Mouse (Mus musculus) spleen, adult 2 months (tissue): ENCODE results near the gene Jarid2. TPM values are rescaled to one million over a fixed set of nuclear protein-coding genes. Genes with fewer than 3 reads are reported as not detected.

Experiments used
- DNase-seq, 2 experiments: peaks; one replicate each; pipeline versions ENCODE4 v3.0.0 to v3.0.0-alpha.2; 2012 to 2021; ENCODE audit warnings: low spot score in 2 of 2, low read depth in 1 of 2
- H3K27ac ChIP-seq: fragments of 200-500 bp; 2 replicates; pipeline ENCODE4 v1.5.1; 2012; ENCODE audit warnings: low read length, inconsistent platforms; ENCODE audit not compliant: insufficient read depth
- H3K27me3 ChIP-seq: fragments of 200-500 bp; 2 replicates; pipeline ENCODE4 v1.6.1; 2012; ENCODE audit warnings: mild to moderate bottlenecking, moderate library complexity, low read length, inconsistent platforms; ENCODE audit not compliant: control insufficient read depth, insufficient read depth
- H3K36me3 ChIP-seq: fragments of 200-500 bp; 2 replicates; pipeline ENCODE4 v1.6.1; 2012; ENCODE audit warnings: mild to moderate bottlenecking, low read length, inconsistent platforms; ENCODE audit not compliant: control insufficient read depth, insufficient read depth
- H3K4me1 ChIP-seq: fragments of 200-500 bp; 2 replicates; pipeline ENCODE4 v1.6.1; 2011; ENCODE audit warnings: inconsistent platforms; ENCODE audit not compliant: control insufficient read depth, insufficient read depth, insufficient read length
- H3K4me3 ChIP-seq: fragments of 200-500 bp; 2 replicates; pipeline ENCODE4 v1.5.1; 2011; ENCODE audit warnings: mild to moderate bottlenecking, inconsistent platforms; ENCODE audit not compliant: insufficient read depth, insufficient read length; ENCODE audit errors: extremely low read depth
- CTCF ChIP-seq: fragments of 200-500 bp; IDR thresholded peaks from 2 replicates; pipeline ENCODE4 v1.5.1; 2011; ENCODE audit warnings: mild to moderate bottlenecking, inconsistent platforms; ENCODE audit not compliant: insufficient read depth, insufficient read length, insufficient replicate concordance; ENCODE audit errors: extremely low read depth
- POLR2A ChIP-seq: fragments of 200-500 bp; IDR thresholded peaks from 2 replicates; pipeline ENCODE4 v1.6.1; 2011; ENCODE audit warnings: low read depth, low read length, inconsistent platforms
- WGBS: fragments of 180-500 bp; shearing (Covaris S2); methylation state at CpG from one replicate; pipeline ENCODE4 v1.1.7; 2018; 5-methylcytosine and 5-hydroxymethylcytosine counted together
- polyA plus RNA-seq: library from polyadenylated mRNA; depleted of rRNA; stranded (reverse); fragments of >200 nt; gene quantifications from 2 replicates; pipeline ENCODE4 v1.2.3, GENCODE M21; 2012

Jarid2 gene
- polyA plus RNA-seq, 1 experiment = 10.9 TPM

DNA sequence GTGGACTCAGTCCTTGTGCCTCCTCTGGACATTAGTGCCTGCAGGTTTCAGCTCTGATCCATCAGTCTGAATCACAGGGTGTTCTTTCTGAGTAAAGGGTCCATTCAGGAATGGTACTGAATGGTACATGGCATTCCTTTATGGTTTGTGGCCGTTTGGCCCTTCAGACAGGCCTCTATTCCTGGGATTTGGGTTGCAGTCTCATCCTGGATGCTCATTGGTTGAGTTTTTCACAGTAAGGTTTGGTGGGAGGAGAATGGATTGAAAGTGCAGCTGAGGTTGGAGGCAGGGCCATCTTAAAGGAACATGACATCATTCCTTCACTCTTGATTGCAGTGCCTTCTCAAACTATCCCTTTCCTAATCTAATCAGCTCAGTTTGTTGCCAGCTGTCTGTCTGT is 179.5 kb downstream of the Jarid2 start:
- no peak overlapping the region for H3K27ac ChIP-seq
- DNase-seq = no peak
- no peaks in the 10 kb centered on the region for H3K27me3 ChIP-seq
- H3K4me1 ChIP-seq = no peaks in the 10 kb centered on the region
- WGBS = 88% methylated on average over 1 of the region's 1 CpGs
- H3K4me3 ChIP-seq = no peak overlapping the region
- peaks cover 42% of the 10 kb centered on the region for H3K36me3 ChIP-seq
- TF ChIP-seq CTCF = no peak
- no peak for TF ChIP-seq POLR2A

DNA sequence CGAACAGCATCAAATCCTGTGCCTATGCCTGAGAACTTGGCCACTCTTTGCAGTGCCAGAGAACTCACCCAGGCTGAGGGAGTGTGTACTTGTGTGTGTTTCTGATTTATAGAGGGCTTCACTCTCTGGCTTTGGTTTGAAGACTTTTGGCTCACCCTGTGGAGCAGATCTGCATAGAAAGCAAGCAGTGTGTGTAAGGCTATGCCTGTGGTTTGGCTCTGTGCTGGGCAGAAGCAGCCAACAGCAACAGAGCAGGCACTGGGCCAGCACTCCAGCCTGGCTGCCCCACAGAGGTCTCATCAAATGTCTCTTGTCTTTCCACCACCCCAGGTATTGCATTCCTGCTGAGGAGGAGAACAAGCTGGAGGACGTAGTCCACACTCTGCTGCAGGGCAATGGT is 183.6 kb downstream of the Jarid2 start:
- Histone ChIP-seq H3K27me3 (no peaks in the 10 kb centered on the region), H3K4me1 (no peaks in the 10 kb centered on the region), H3K27ac (no peak overlapping the region), H3K36me3 (peaks cover 42% of the 10 kb centered on the region), H3K4me3 (no peak overlapping the region)
- WGBS = 98% methylated on average over 2 of the region's 2 CpGs
- DNase-seq = no peak
- TF ChIP-seq CTCF = no peak
- TF ChIP-seq POLR2A = no peak

DNA sequence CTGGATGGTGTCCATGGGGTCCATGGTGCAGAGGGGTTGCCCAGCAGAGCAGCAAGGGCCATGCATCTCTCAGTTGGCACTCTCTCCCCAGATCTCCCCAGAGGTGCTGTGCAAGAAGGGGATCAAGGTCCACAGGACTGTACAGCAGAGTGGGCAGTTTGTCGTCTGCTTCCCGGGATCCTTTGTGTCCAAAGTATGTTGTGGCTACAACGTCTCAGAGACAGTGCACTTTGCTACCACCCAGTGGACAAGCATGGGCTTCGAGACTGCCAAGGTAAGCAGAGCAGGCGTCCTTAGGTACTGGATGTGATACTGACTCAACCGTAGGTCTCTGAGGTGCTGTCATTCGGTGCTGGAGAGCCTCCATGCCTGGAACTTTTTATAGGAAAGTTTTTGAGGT is 184.3 kb downstream of the Jarid2 start:
- H3K36me3 ChIP-seq = peaks cover 46% of the 10 kb centered on the region
- no peak overlapping the region for H3K4me3 ChIP-seq
- TF ChIP-seq CTCF = no peak
- TF ChIP-seq POLR2A = no peak
- WGBS = 88% methylated on average over 7 of the region's 7 CpGs
- H3K27me3 ChIP-seq = no peaks in the 10 kb centered on the region
- H3K4me1 ChIP-seq = no peaks in the 10 kb centered on the region
- no peak overlapping the region for H3K27ac ChIP-seq
- no peak for DNase-seq

DNA sequence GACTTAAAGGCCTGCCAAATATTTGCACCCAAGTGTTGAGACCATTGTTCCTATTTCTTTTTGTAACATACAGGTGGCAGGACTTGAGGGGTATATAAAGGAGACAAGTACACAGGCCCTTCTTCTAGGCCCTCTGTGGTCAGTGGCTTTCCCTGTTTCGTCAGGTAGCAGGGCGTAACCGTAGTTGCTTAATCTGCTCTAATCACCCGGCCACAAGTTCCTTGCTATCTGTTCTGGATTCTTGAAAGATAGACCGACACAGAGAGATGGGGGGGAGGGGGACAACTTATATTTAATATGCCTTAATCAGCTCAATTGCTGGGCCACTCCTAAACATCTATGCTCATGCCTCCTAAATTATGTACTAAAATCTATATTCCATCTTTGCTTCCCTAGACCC is 186.1 kb downstream of the Jarid2 start:
- WGBS = 80% methylated on average over 5 of the region's 5 CpGs
- no peak for DNase-seq
- H3K27ac ChIP-seq = no peak overlapping the region
- TF ChIP-seq POLR2A (no peak), CTCF (no peak)
- peaks cover 52% of the 10 kb centered on the region for H3K36me3 ChIP-seq
- H3K27me3 ChIP-seq = no peaks in the 10 kb centered on the region
- no peaks in the 10 kb centered on the region for H3K4me1 ChIP-seq
- no peak overlapping the region for H3K4me3 ChIP-seq

DNA sequence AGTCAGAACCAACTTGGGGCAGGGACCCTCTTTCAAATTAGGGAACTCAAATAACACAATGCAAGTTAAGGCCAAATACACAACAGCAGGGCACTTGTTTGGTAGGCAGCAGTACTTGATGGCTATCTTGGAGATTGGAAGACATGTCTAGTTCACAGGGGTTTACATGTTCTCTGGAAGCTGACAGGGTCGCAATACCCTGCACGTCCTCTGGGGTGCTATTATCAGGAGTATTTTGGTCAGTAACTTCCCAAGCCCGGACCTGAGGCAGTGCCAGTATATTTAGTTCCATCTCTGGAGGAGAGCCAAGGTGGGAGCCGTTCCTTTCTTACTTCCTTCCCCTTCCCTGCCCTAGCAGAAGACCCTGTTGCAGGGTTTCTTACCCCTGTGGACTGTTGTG is 186.7 kb downstream of the Jarid2 start:
- H3K4me1 ChIP-seq = no peaks in the 10 kb centered on the region
- H3K27ac ChIP-seq = no peak overlapping the region
- no peak for TF ChIP-seq CTCF
- TF ChIP-seq POLR2A = no peak
- H3K4me3 ChIP-seq = no peak overlapping the region
- peaks cover 47% of the 10 kb centered on the region for H3K36me3 ChIP-seq
- no peak for DNase-seq
- 61% methylated on average over 4 of the region's 4 CpGs for WGBS
- H3K27me3 ChIP-seq = no peaks in the 10 kb centered on the region

DNA sequence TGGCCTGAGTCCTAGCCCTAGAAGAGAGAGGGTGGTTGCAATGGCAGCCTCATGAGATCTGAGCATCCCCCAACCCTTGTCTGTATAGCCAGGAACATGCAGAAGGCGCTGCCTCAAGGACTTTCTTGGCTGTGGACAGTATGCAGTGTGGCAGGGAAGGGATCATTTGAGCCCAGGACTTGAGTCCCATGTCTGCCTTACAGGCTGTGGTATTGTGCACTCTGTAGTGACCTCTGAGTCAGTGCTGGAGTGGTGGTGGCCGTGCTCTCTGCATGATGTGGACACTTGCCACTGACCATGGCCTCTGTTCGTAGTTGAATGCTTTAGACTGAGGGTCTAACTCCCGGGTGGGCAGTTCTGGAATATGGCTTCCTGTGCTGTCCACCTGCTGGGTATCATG is 187.9 kb downstream of the Jarid2 start:
- TF ChIP-seq CTCF = no peak
- TF ChIP-seq POLR2A = no peak
- no peak overlapping the region for H3K27ac ChIP-seq
- no peaks in the 10 kb centered on the region for H3K4me1 ChIP-seq
- H3K27me3 ChIP-seq = no peaks in the 10 kb centered on the region
- H3K4me3 ChIP-seq = no peak overlapping the region
- H3K36me3 ChIP-seq = peaks cover 50% of the 10 kb centered on the region
- DNase-seq = no peak
- 95% methylated on average over 4 of the region's 4 CpGs for WGBS

DNA sequence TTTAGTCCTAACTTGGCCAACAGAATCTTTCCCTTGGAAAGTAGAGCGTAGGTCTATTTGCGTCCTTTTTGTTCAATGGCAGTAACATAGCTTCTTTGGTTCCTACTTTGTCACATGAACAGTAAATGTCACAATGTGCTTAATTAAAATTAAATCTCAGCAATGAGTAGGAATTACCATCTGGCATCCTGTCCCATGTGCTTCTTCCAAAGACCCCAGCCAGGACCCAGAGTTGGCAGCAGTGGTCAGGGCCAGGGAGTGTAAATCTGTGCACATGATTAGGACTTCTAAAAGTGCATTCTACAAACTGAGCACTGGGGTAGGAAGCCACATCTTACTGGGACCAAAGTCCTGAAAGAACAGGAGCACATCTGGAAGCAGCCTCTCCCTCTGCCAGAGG is 189.0 kb downstream of the Jarid2 start:
- over 99% methylated on average over 2 of the region's 2 CpGs for WGBS
- TF ChIP-seq POLR2A (no peak), CTCF (no peak)
- DNase-seq = no peak
- Histone ChIP-seq H3K4me1 (no peaks in the 10 kb centered on the region), H3K27me3 (no peaks in the 10 kb centered on the region), H3K27ac (no peak overlapping the region), H3K4me3 (no peak overlapping the region), H3K36me3 (peaks cover 50% of the 10 kb centered on the region)
